Mouse (Mus musculus): ENCODE results near the gene Lmo4.

The Lmo4 gene

GRCm38 (mm10) chr3:144148234-144148633 lies 56.8 kb downstream of the Lmo4 start:
- DNase-seq (ENCODE audit: low spot score): no peak

GRCm38 (mm10) chr3:144147244-144147643 lies 57.8 kb downstream of the Lmo4 start:
- no peak for DNase-seq (ENCODE audit: low spot score)

- no peak for DNase-seq (ENCODE audit: low spot score)
Measured at GRCm38 (mm10) chr3:144144066-144144465, 61.0 kb downstream of the Lmo4 start.

- no peak for DNase-seq (ENCODE audit: low spot score)
Measured at GRCm38 (mm10) chr3:144142939-144143338, 62.1 kb downstream of the Lmo4 start.

- DNase-seq (ENCODE audit: low spot score): no peak
Measured at GRCm38 (mm10) chr3:144141786-144142185, 63.2 kb downstream of the Lmo4 start.

- DNase-seq (ENCODE audit: low spot score): no peak
Measured at GRCm38 (mm10) chr3:144140816-144141215, 64.2 kb downstream of the Lmo4 start.

GRCm38 (mm10) chr3:144138659-144139058 lies 66.4 kb downstream of the Lmo4 start:
- no peak for DNase-seq (ENCODE audit: low spot score)

Data from embryo, embryonic 10 days (tissue).